Mouse (Mus musculus): ENCODE data around the gene Gm20388. TPM values are rescaled to one million over a fixed set of nuclear protein-coding genes. Genes with fewer than 3 reads are reported as not detected.

Gene Gm20388
- polyA plus RNA-seq, 1 experiment from 2014 or later, result not detected

DNA sequence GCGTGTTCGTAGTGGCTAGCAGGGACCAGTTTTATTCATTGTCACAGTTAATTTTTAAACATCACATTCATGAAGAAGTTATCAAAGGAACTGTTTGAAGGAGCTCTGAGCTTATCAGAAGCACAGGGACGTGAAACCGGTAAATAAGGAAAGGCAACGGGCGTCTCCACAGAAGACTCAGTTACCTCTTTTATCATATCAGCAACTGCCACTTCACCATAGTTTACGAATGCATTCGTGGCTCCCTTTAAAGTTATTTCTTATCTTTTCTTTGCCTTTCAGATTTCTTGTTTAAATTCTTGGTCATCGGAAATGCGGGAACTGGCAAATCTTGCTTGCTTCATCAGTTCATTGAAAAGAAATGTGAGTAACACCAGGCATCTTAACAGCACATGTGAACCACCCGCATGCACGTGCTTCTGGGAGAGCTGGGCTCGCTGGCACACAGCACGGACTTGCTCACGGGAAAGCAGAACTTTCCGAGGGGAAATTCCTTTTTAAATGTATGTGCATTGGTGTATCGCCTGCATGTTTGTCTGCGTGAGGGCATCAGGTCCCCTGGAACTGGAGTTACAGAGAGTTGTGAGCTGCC, 3913.0 kb downstream of the Gm20388 start:
- TF ChIP-seq CTCF (IDR thresholded peaks at IDR 0.05; ENCODE audit: low read depth), result no peak
- no peak overlapping the region for H3K4me2 ChIP-seq (replicated peaks; ENCODE audit: low read depth)
- H3K4me1 ChIP-seq (replicated peaks; ENCODE audit: control insufficient read depth, insufficient read depth, low read length), result peaks cover 4% of the 10 kb centered on the region; the same call in 1 of the 2 replicates
- H3K4me3 ChIP-seq (ENCODE audit: low read depth, low read length), result no peak overlapping the region
- peaks cover 46% of the 10 kb centered on the region for H3K36me3 ChIP-seq (ENCODE audit: control insufficient read depth, insufficient read depth)
- no peak for ATAC-seq
- H3K9me3 ChIP-seq (ENCODE audit: control insufficient read depth), result no peaks in the 10 kb centered on the region
- no peaks in the 10 kb centered on the region for H3K27me3 ChIP-seq (replicated peaks; ENCODE audit: control insufficient read depth, insufficient read depth, low read length)
- no peak overlapping the region for H3K9ac ChIP-seq (ENCODE audit: low read depth, low read length)
- 62% methylated on average over 18 of the region's 18 CpGs for WGBS
- H3K27ac ChIP-seq (ENCODE audit: low read depth, low read length), result no peak overlapping the region; the same call in 1 of the 2 replicates

DNA sequence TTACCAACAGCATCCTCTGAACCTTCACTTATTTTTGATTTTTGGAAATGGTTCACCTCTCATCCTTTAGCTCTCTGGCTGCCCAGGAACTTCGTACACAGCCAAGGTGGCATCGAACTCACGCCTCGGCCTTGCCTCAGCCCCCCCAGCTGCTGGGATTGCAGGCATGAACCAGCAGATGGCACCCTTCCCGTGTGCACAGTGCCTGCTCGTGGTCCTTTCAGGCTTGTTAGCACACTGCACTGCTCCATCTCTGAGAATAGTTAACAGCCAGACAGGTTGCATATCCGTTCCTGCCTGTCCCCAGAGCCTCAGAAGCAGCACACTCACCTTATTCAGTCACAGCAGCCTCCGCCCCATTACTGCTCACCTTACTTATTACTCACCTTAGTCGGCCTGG, 3915.4 kb downstream of the Gm20388 start:
- whole genome bisulfite sequencing, result 65% methylated on average over 9 of the region's 9 CpGs
- no peak overlapping the region for H3K4me2 ChIP-seq (replicated peaks; ENCODE audit: low read depth)

DNA sequence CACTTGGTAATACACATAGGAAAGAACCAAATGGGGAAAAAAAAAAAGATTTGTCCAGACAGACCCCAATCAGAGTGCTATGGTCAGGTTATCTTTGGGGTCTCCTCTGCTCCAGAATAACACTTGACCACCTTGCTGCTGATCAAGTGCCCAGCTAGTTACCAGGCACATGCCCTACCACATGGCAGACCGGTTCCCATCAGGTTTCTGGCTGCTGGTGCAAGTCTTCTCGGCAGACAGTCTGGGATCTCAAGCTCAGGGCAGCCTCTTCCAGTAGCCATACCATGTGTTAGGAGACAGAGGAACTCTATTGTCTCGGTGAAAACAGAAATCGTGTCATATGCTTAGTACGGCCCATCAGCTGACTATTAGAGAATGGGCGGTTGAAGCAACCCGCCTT, 3916.1 kb downstream of the Gm20388 start:
- Histone ChIP-seq H3K9ac (ENCODE audit: low read depth, low read length) (no peak overlapping the region), H3K9me3 (ENCODE audit: control insufficient read depth) (no peaks in the 10 kb centered on the region), H3K36me3 (ENCODE audit: control insufficient read depth, insufficient read depth) (peaks cover 73% of the 10 kb centered on the region), H3K4me3 (ENCODE audit: low read depth, low read length) (no peak overlapping the region), H3K27ac (ENCODE audit: low read depth, low read length) (no peak overlapping the region), H3K27me3 (replicated peaks; ENCODE audit: control insufficient read depth, insufficient read depth, low read length) (no peaks in the 10 kb centered on the region), H3K4me2 (replicated peaks; ENCODE audit: low read depth) (no peak overlapping the region), H3K4me1 (replicated peaks; ENCODE audit: control insufficient read depth, insufficient read depth, low read length) (no peaks in the 10 kb centered on the region)
- TF ChIP-seq CTCF (IDR thresholded peaks at IDR 0.05; ENCODE audit: low read depth), result no peak
- ATAC-seq, result no peak
- WGBS, result 85% methylated on average over 7 of the region's 7 CpGs

More for the DNA sequence above, 3915.4 kb downstream of the Gm20388 start:
- peaks cover 67% of the 10 kb centered on the region for H3K36me3 ChIP-seq (ENCODE audit: control insufficient read depth, insufficient read depth)
- no peak for ATAC-seq
- TF ChIP-seq CTCF (IDR thresholded peaks at IDR 0.05; ENCODE audit: low read depth), result peak; percentile 75
- H3K9me3 ChIP-seq (ENCODE audit: control insufficient read depth), result no peaks in the 10 kb centered on the region
- H3K27me3 ChIP-seq (replicated peaks; ENCODE audit: control insufficient read depth, insufficient read depth, low read length), result no peaks in the 10 kb centered on the region
- no peaks in the 10 kb centered on the region; the same call in 1 of the 2 replicates for H3K4me1 ChIP-seq (replicated peaks; ENCODE audit: control insufficient read depth, insufficient read depth, low read length)
- H3K27ac ChIP-seq (ENCODE audit: low read depth, low read length), result no peak overlapping the region
- H3K9ac ChIP-seq (ENCODE audit: low read depth, low read length), result no peak overlapping the region
- H3K4me3 ChIP-seq (ENCODE audit: low read depth, low read length), result no peak overlapping the region

DNA sequence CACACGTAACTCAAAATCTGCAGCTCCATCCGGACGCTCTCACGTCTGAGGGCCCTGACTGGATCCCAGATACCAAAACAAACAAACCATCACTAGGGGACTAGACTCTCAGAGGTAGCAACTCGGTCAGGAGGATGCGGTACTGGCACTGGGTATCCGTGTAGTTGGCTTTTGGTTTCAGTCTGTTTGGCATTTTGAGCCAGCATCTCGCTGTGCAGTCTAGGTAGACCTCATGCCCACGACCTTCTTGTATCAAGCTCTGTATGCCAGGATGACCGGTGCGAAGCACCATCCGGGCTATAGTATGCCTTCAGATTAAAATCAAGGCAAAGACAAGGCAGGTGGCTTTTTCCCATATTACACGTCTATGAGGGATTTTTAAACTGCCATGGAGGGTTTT, 3916.9 kb downstream of the Gm20388 start:
- no peak for TF ChIP-seq CTCF (IDR thresholded peaks at IDR 0.05; ENCODE audit: low read depth)
- H3K9me3 ChIP-seq (ENCODE audit: control insufficient read depth), result no peaks in the 10 kb centered on the region
- H3K27me3 ChIP-seq (replicated peaks; ENCODE audit: control insufficient read depth, insufficient read depth, low read length), result no peaks in the 10 kb centered on the region
- H3K4me3 ChIP-seq (ENCODE audit: low read depth, low read length), result no peak overlapping the region
- no peak overlapping the region for H3K27ac ChIP-seq (ENCODE audit: low read depth, low read length)
- no peak for ATAC-seq
- 92% methylated on average over 13 of the region's 13 CpGs for WGBS
- no peak overlapping the region for H3K9ac ChIP-seq (ENCODE audit: low read depth, low read length)
- peaks cover 80% of the 10 kb centered on the region for H3K36me3 ChIP-seq (ENCODE audit: control insufficient read depth, insufficient read depth)
- H3K4me1 ChIP-seq (replicated peaks; ENCODE audit: control insufficient read depth, insufficient read depth, low read length), result no peaks in the 10 kb centered on the region
- no peak overlapping the region for H3K4me2 ChIP-seq (replicated peaks; ENCODE audit: low read depth)

DNA sequence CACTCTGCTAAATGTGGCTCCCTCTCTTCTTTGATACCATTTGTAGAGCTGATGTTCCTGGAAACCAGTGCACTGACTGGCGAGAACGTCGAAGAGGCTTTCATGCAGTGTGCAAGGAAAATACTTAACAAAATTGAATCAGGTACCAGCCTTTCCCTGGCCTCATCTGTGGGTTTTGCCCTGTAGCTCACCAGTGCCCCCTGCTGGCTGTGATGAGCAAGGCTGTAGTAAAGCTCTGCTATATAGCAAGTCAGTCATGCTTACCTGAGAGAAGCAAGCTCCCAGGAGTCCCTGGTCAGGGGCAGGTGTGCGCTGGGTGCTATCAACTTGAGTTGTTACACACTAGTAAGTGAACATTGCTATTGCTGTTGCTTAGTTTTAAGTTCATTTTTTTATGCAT, 3922.1 kb downstream of the Gm20388 start:
- H3K9me3 ChIP-seq (ENCODE audit: control insufficient read depth), result no peaks in the 10 kb centered on the region
- no peak overlapping the region for H3K27ac ChIP-seq (ENCODE audit: low read depth, low read length)
- no peak overlapping the region for H3K4me3 ChIP-seq (ENCODE audit: low read depth, low read length)
- H3K36me3 ChIP-seq (ENCODE audit: control insufficient read depth, insufficient read depth), result peaks cover 85% of the 10 kb centered on the region
- TF ChIP-seq CTCF (IDR thresholded peaks at IDR 0.05; ENCODE audit: low read depth), result peak; percentile 94
- WGBS, result 89% methylated on average over 4 of the region's 4 CpGs
- no peak for ATAC-seq
- H3K4me2 ChIP-seq (replicated peaks; ENCODE audit: low read depth), result no peak overlapping the region
- no peaks in the 10 kb centered on the region for H3K4me1 ChIP-seq (replicated peaks; ENCODE audit: control insufficient read depth, insufficient read depth, low read length)
- no peak overlapping the region for H3K9ac ChIP-seq (ENCODE audit: low read depth, low read length)
- H3K27me3 ChIP-seq (replicated peaks; ENCODE audit: control insufficient read depth, insufficient read depth, low read length), result no peaks in the 10 kb centered on the region

DNA sequence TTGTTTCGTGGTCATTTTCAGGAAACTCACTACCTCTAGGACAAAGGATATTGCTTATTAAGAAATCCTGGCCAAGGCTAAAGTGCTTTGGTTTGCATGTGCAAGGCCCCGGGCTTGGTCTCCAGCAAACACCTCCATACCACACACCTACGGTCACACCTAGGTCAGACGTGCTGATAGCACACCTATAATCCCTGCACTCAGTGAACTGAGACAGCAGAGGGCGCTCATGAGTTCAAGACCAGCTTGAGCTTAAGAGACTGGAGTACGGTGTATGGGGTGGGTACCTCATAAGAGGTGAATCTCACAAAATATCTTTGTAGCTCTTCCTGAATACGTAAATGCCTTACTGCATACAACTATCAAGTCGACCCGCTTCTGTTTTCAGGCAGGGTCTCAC, 3924.8 kb downstream of the Gm20388 start:
- H3K27me3 ChIP-seq (replicated peaks; ENCODE audit: control insufficient read depth, insufficient read depth, low read length), result no peaks in the 10 kb centered on the region
- TF ChIP-seq CTCF (IDR thresholded peaks at IDR 0.05; ENCODE audit: low read depth), result peak; percentile 85
- H3K4me1 ChIP-seq (replicated peaks; ENCODE audit: control insufficient read depth, insufficient read depth, low read length), result no peaks in the 10 kb centered on the region
- ATAC-seq, result 0 out of 2 replicates have a peak, but pooled peaks have one; percentile 55
- no peak overlapping the region for H3K9ac ChIP-seq (ENCODE audit: low read depth, low read length)
- H3K9me3 ChIP-seq (ENCODE audit: control insufficient read depth), result no peaks in the 10 kb centered on the region
- H3K27ac ChIP-seq (ENCODE audit: low read depth, low read length), result no peak overlapping the region
- no peak overlapping the region for H3K4me3 ChIP-seq (ENCODE audit: low read depth, low read length)
- 52% methylated on average over 9 of the region's 9 CpGs for WGBS
- peaks cover 58% of the 10 kb centered on the region for H3K36me3 ChIP-seq (ENCODE audit: control insufficient read depth, insufficient read depth)
- H3K4me2 ChIP-seq (replicated peaks; ENCODE audit: low read depth), result no peak overlapping the region
